Mouse (Mus musculus) T-helper 2 cell (primary cell): ENCODE measurements around the gene Polr3h.

ENCODE experiments used
- in situ Hi-C: fragments of 300-600 bp; cut with MboI, MseI; formaldehyde crosslinking; loops from one replicate; pipeline ENCODE4 v1.15.1; 2025; ENCODE audit warnings: high pct_unique_total_duplicates

Polr3h gene

GRCm38 (mm10) chr15:81872262-81873136, 53.5 kb downstream of the Polr3h start, which contains the start of gene Aco2:
Aco2 (plus strand) TSS chr15:81872309.
- in situ Hi-C loops, result no loop called here

DNA sequence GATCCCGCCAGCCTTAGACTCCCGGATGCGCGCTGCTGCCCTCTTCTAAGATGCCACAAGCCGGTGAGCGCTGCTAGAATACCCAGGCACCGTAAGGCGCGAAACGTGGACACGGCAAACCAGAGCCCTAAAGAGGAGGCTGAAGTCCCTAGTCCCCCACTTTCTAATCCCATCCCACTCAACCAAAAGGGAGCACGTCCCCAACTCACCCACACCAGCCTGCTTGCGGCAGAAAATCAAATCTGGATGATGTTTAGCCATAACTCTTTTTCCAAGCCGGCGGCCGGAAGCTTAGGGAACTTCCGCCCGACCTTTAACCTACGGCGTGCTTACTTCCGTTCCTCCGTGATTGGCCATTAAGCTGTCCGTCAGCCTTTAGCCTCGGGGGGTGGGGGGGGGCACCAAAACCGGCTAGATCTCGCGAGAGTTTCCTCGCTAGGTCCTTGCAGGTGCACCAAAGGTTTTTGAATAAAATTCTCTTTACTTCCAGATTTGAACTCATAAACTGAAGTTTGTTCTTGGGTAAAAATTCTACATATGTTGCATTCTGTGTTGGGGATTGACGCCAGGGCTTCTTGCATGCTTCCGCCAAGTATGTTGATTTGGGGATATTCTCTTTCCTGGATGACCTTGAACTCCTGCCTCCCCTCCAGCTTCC, 54.3 kb downstream of the Polr3h start, which contains the start of gene Phf5a:
Phf5a (minus strand) TSS at position 308 of the 658 bp plus-strand sequence.
- in situ Hi-C loops, result no loop called here

- in situ Hi-C loops, result no loop called here
Measured at GRCm38 (mm10) chr15:81869985-81870384, 56.1 kb downstream of the Polr3h start.

GRCm38 (mm10) chr15:81864238-81864637, 61.8 kb downstream of the Polr3h start:
- in situ Hi-C loops, result no loop called here

DNA sequence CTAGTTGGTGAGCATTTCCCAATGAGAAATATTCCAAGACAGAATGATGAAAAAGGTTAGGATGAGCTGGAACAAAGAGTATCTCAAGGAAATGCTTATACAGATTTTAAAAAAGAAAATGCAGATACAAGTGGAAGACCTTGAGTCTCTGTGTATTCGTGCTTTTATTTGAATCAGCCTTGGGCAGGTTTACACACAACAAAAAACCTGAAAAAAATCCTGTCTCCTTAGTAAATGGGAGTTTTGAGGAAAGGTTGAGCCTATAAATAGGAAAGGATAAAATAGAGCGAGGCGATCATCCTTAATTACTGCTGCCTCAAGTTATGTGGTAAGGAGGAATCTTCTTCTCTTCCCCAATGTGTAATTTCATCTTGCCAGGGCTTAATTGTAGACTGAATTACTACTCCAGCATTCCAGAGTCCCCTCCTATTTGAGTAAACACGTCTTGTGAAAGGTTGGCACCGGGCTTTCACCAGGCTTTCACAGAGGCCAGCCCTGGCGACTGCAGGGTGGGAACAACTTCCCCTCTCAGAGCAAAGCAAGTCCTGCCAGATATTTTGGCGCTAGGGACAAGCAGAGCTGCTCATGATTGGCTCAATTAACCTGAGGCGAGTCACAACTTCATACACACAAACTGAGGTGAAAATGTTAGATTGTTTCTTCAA, 65.4 kb downstream of the Polr3h start:
- in situ Hi-C loops, result no loop called here

DNA sequence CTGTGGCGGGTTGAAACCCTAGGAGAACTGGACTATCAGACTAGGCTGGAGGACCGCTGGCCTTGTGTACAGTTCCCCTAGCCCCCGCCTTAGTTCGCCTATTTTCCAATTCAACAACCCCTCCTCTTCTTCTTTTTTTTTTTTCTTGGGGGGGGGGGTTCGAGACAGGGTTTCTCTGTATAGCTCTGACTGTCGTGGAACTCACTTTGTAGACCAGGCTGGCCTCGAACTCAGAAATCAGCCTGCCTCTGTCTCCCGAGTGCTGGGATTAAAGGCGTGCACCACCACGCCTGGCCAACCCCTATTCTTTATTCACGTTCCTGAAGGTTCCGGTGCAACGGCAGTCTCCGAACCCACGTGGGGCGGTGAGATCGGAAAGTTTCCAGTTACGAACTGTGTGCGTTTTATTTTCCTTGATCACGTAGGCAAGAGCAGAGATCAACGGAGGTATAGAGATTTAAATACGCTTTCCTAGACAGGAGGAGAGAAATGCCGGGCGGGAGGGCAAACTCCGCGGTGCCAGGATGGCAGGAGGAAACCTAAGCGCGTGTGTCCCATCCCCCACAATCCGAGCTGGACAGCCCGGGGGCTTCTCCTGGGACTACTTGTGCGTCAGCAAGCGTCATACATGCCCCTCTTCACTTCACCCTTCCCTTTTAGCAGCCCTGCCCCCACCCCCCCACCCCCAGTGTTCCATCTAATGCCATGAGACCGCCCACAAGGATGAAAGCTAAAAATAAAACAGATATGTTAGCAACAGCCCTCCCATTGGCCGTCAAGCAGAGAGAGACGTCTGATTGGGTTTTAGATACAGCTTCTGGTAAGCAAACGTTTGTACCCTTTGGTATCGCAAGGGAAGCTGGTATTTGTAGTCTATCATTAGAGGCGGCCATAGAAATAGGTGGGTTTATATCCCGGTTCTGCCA, 66.4 kb downstream of the Polr3h start:
- in situ Hi-C loops, result loop anchor here (10.0 kb wide), 1 partner anchor 1605 kb away; the partner anchor contains the start of gene Atf4

GRCm38 (mm10) chr15:81858517-81859329, 67.3 kb downstream of the Polr3h start, which contains the start of gene Tob2:
Tob2 (minus strand) TSS chr15:81858796.
- in situ Hi-C loops, result loop anchor here (10.0 kb wide), 1 partner anchor 1604 kb away; the partner anchor contains the start of gene Atf4

DNA sequence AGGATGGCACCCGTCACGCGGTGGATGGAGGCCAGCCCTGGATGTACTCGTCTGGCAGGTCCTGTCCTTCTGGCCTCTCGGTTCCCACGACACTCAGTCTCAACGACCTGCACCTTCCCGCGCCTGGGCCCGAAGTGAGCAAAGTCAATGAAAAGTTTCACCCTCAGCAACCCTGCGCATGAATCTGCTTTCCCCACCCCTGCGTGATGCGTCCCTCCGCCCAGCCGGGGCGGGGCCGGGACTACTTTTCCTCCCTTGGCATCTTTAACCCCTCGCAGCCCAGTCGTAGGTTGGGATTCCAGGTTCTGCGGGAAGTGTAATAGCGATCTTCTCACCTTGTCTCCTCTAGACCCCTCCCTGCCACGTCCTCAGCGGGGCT, 67.9 kb downstream of the Polr3h start:
- in situ Hi-C loops, result loop anchor here (10.0 kb wide), 1 partner anchor 1603 kb away; the partner anchor contains the start of gene Atf4

GRCm38 (mm10) chr15:81857724-81858116, 68.3 kb downstream of the Polr3h start:
- in situ Hi-C loops, result loop anchor here (10.0 kb wide), 1 partner anchor 1603 kb away; the partner anchor contains the start of gene Atf4

GRCm38 (mm10) chr15:81856938-81857723, 68.9 kb downstream of the Polr3h start:
- in situ Hi-C loops, result loop anchor here (10.0 kb wide), 1 partner anchor 1602 kb away; the partner anchor contains the start of gene Atf4

GRCm38 (mm10) chr15:81856030-81856790, 69.8 kb downstream of the Polr3h start:
- in situ Hi-C loops, result loop anchor here (10.0 kb wide), 1 partner anchor 1601 kb away; the partner anchor contains the start of gene Atf4

GRCm38 (mm10) chr15:81853081-81853480, 73.0 kb downstream of the Polr3h start:
- in situ Hi-C loops, result loop anchor here (10.0 kb wide), 1 partner anchor 1598 kb away; the partner anchor contains the start of gene Atf4

DNA sequence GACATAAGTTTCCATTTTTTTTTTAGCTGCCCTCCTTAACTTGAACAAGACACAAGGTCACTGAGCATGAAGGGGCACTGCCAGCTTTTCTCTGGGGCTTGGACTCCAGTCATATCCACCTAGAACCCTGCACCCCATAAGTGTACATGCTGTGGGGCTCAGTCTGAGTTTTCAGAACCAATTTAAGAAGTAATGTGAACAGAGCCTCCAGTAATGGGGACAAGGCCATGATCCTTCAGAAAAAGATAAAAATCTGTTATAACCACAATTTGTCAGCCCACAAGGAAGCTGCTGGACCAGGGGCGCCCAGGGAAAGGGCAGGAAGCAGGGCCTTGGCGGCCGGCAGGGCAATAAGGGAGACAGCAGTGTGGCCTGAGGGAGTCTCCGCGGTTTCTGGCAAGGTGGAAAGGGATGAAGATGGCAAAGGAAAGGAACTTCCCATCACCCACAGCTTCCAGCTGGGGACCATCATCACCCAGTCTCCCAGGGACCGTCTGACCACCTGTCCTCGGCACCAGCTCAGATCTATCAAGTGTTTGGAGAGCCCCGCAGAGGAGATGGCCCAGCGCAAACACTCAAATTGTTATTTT, 73.5 kb downstream of the Polr3h start:
- in situ Hi-C loops, result loop anchor here (10.0 kb wide), 1 partner anchor 1598 kb away; the partner anchor contains the start of gene Atf4

DNA sequence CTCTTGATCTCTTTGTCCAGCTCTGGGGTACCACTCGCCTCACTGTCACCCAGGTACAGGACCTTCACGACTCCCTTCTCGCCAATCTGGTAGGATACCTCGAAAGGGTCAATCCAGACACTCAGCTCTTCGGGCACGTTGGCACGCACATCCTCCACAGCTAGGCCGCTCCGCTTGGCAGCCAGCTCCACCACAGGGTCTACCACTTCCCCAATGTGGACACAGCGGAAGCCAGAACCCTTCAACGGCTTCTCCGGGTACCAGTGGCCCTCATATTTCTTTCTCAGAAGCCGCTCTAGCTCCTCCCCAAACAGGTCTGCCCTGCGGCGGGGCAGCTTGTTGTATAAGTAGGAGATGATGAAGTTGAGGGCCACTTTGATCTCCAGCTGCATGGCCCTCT, 74.7 kb downstream of the Polr3h start:
- in situ Hi-C loops, result loop anchor here (10.0 kb wide), 1 partner anchor 1597 kb away; the partner anchor contains the start of gene Atf4

GRCm38 (mm10) chr15:81850718-81851117, 75.3 kb downstream of the Polr3h start:
- in situ Hi-C loops, result loop anchor here (10.0 kb wide), 1 partner anchor 1596 kb away; the partner anchor contains the start of gene Atf4

GRCm38 (mm10) chr15:81849104-81849503, 76.9 kb downstream of the Polr3h start:
- in situ Hi-C loops, result no loop called here

DNA sequence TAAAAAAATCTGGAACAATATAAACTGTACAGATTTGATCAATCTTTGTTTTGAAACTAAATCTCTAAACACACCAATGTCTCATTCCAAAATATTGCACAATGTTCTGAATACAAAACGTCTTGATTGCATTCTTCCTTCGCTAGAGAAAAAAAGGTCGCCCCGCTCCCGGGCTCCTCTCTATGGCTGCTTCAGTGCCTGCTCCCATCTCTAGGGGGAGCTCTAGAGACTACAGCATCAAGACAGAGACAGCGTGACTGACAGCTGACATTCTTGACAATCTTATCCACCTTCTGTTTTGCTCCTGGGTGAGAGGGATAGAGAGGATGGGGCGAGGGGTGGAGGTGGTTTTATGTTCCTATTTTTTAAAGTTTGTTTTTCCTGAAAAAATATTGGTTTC, 77.7 kb downstream of the Polr3h start:
- in situ Hi-C loops, result no loop called here
